Mouse (Mus musculus): ENCODE results near the gene Ttll7.

Ttll7 gene

DNA sequence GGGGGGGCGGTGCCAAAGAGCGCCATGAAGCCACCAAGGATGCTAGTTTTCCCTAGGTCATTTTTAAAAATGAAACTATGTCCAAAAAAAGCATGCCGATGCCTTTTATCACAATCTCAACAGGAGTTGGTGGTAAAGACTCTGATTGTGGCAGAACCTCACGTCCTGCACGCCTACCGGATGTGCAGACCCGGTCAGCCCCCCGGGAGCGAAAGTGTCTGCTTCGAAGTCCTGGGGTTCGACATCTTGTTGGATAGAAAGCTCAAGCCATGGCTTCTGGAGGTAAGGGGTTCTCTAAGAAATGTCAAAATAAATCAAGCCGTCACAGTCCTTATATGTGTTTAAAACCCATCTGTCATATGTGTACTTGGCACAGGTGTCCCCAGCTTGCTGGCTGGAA is 60.9 kb downstream of the Ttll7 start:
- DNase-seq (ENCODE audit: low spot score in 2 of 2): no peak

DNA sequence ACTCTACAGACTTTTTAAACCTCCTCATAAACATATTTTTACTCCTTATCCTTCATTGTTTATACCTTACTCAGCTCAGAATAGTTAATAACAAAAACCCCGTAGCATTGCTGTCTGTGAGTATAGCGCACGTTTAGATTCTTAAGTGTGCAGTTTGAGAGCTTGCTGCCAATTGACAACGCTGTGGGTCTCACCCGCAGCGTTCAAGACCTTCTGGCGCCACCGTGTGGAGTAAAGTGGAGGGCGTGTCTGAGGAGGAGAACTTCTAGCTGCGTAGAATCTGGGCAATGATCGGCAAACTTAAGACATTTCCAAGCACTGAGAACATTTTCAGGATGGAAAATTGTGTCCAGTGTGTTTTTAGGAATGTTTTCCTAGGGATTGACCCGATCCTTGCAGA is 62.6 kb downstream of the Ttll7 start:
- DNase-seq (ENCODE audit: low spot score in 2 of 2): peak; percentile 87 to 91

- DNase-seq (ENCODE audit: low spot score in 2 of 2): peak; percentile 36 to 47
Observed at GRCm38 (mm10) chr3:146917891-146918290, 65.7 kb downstream of the Ttll7 start.

DNA sequence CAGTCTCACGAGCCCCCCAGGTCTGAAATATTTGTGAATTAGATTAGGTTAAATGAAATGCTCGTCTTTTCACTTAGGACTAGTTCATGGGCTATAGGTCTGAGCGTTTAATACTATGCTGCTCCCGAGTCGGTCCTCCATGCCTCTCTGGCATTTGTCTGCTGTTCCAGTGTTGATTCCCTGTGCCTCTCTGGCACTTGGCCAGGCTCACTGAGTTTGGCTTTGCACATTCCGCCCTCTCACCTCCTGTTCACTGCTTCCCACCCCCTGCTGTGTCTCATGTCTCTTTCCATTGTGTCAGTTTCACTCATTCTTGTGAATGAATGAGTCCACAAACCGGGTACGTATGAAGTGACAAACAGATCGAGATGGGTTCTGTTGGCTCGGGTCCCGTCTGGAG is 66.2 kb downstream of the Ttll7 start:
- peak; percentile 77 to 81 for DNase-seq (ENCODE audit: low spot score in 2 of 2)

GRCm38 (mm10) chr3:146927311-146928015 is 75.3 kb downstream of the Ttll7 start:
- no peak for DNase-seq (ENCODE audit: low spot score in 2 of 2)

- no peak for DNase-seq (ENCODE audit: low spot score in 2 of 2)
Observed at GRCm38 (mm10) chr3:146928141-146928540, 76.0 kb downstream of the Ttll7 start.

GRCm38 (mm10) chr3:146929011-146929410 is 76.8 kb downstream of the Ttll7 start:
- no peak for DNase-seq (ENCODE audit: low spot score in 2 of 2)

- no peak for DNase-seq (ENCODE audit: low spot score in 2 of 2)
Observed at GRCm38 (mm10) chr3:146931190-146931589, 79.0 kb downstream of the Ttll7 start.

DNA sequence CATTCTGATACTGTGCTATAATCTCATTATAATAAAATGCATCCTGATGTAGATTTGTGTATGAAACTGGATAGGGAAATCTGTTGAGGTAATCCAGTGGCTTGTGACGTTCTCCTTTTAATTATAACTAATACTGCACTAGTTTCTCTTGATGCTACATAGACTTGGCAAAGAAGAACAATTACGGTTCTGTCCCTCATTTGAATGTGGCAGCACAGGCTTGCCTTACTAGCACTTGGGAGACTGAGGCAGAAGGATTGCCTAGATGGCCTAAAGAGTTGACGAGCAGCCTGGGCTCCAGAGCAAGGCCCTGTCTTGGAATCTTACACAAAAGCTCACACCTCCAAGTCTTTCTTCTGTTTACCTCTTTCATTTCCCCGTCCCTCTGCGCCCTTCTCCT is 80.3 kb downstream of the Ttll7 start:
- DNase-seq (ENCODE audit: low spot score in 2 of 2): no peak

DNA sequence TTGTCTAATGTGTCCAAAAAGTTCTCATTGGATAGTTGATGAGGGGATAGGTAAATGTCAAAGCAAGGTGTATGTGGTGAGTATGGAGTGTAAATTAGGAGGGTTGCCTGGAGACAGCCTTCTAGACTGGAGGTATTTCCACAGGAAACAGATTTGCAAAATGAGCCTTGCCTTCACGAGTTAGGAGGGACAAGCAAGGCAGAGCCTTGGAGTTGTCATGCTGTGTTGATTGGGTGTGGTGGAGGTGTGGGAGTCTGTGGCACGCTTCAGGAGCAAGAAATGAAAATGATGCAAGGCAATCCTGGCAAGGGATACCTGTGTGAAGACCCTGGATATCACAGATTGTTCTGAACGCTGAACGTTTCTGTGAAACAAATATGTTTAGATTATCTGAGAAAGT is 84.7 kb downstream of the Ttll7 start:
- no peak for DNase-seq (ENCODE audit: low spot score in 2 of 2)

DNA sequence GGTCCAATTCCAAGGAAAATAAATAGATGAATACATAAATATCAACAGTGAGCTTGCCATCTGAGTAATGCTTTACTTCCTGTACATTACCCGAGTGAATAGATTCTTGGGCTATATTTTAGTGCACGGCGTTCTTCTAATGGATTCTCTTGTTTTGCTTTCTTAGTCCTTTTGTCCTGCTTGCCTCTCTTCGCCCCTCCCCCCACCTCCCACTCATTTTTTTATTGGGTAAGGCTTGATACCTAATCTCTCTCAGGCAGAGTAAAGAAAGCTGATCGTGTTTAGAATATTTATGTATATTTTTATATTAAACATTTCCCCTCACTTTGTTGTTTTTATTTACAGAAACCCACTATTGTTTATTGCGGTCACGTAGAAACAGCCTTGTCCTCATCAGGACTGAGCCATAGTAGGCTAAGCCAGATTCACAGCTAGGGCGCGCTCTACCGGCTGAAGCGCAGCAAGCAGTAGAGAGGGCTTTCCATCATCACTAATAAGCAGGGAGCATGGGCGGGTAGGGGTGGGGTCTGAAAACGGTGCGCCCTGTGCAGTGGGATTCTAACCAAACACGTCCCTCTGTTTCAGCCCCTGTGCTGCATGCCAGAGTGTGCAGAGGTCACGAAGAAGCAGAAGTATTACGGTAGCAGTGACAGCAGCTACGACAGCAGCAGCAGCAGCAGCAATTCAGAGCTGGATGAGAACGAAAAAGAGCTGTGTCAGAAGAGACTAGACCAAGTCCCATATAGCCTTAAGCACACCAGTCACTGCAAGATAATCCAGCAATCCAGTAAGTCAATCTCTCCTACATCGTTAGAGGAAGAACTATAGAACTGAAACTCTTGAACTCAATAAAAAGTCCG is 87.5 kb downstream of the Ttll7 start:
- DNase-seq (ENCODE audit: low spot score in 2 of 2): no peak

DNA sequence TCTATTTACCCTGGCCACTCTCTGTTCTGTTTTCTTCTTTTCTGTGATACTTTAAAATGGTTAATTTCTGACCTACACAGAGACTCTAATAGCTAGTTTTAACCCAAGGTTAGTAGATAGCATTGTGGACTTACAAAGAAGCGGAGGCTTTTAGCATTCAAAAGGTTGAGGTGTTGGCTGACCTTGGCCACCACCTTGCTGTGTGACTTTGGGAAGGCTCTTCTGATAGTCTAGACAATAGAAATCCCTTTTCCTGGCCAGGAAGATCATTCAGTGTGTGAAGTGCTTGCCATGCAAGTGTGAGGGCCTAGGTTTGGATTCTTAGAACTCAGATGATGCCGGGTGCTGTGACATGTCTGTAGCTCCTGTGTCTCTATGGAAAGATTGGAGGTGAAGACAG is 90.9 kb downstream of the Ttll7 start:
- DNase-seq (ENCODE audit: low spot score in 2 of 2): no peak

- no peak for DNase-seq (ENCODE audit: low spot score in 2 of 2)
Observed at GRCm38 (mm10) chr3:146945342-146945741, 93.2 kb downstream of the Ttll7 start.

GRCm38 (mm10) chr3:146945887-146946286 is 93.7 kb downstream of the Ttll7 start:
- DNase-seq (ENCODE audit: low spot score in 2 of 2): peak; percentile 81 to 82

- no peak for DNase-seq (ENCODE audit: low spot score in 2 of 2)
Observed at GRCm38 (mm10) chr3:146946641-146947040, 94.5 kb downstream of the Ttll7 start.

GRCm38 (mm10) chr3:146956792-146957191 is 104.6 kb downstream of the Ttll7 start:
- no peak for DNase-seq (ENCODE audit: low spot score in 2 of 2)

GRCm38 (mm10) chr3:146962838-146963237 is 110.7 kb downstream of the Ttll7 start:
- no peak for DNase-seq (ENCODE audit: low spot score in 2 of 2)

GRCm38 (mm10) chr3:146964384-146964783 is 112.2 kb downstream of the Ttll7 start:
- no peak for DNase-seq (ENCODE audit: low spot score in 2 of 2)

- DNase-seq (ENCODE audit: low spot score in 2 of 2): peak in 1 of 2 experiments; percentile 15
Observed at GRCm38 (mm10) chr3:146967242-146967641, 115.1 kb downstream of the Ttll7 start.

GRCm38 (mm10) chr3:146967834-146968233 is 115.7 kb downstream of the Ttll7 start:
- DNase-seq (ENCODE audit: low spot score in 2 of 2): no peak

- no peak for DNase-seq (ENCODE audit: low spot score in 2 of 2)
Observed at GRCm38 (mm10) chr3:146978272-146978671, 126.1 kb downstream of the Ttll7 start.

- peak; percentile 47 to 70 for DNase-seq (ENCODE audit: low spot score in 2 of 2)
Observed at GRCm38 (mm10) chr3:146993834-146994669, 141.9 kb downstream of the Ttll7 start.
